Mouse (Mus musculus): ENCODE measurements around the gene Gm5936. TPM values are rescaled to one million over a fixed set of nuclear protein-coding genes. Genes with fewer than 3 reads are reported as not detected.
"Not testable (repeated sequence)": the region's sequence is repeated elsewhere in the genome, so short reads cannot be mapped to it uniquely, and the experiment has no call there.

The Gm5936 gene
- total RNA-seq (2021) = under 1 TPM in 1 of 2 experiments, not detected in 1; 0.33 TPM
- long read RNA-seq, experiment 1 = 0 reads
- long read RNA-seq, experiment 2 = 0 reads

DNA sequence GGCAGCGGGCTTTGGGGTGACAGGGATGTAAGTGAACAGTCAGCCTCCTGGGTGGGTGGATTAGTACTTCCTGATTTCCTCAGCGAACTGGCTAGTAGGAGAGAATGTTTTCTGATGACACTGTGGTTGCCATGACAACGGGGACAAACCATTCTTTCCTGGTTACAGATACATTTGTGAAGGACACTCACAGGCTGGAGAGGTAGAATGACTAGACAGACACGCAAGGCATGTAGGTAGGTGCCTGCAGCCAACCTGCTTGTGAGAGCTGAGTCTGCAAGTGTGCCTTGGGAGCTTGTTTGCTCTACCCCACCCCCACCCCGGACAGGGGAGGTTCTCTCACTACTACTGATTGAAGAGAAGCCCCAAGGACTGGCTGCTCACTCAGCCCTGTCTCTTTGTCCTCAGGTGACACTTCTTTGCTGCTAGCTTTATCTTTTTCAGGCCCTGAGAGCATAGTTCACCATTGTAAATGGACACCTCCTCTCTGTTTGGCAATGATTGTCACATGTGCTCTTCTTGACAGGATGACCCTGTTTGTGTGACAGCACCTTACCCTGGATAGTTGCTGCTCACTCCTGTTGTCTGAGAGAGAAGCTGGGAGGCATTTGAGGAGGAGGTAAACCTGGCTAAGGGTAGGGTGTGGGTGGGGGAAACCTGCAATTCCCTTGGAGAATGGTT, at the start of gene Gm5936:
Gene Gm5936 (plus strand): TSS at position 355 of the 681 bp plus-strand sequence.
- DNase-seq (ENCODE audit: low spot score in 2 of 2) = peak; percentile 9 to 60

DNA sequence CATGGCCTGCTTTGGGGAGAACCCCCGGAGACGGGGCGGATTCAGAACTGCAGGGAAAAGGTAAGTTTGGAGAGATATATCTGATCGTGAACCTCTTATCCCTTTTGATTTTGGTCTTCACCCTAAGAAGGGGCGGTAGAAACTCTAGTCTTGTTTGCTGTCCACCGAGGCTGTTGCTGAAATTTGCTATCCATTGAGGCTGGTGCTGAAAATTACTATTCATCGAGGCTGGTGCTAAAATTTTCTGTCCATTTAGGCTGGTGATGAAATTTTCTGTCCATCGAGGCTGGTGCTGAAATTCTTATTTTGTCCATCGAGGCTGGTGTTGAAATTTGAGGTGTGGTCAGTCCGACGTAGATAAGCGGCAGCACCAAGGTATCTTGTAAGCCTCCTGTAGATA, 19.1 kb downstream of the Gm5936 start:
- not testable (repeated sequence) for DNase-seq (ENCODE audit: low spot score in 2 of 2)

DNA sequence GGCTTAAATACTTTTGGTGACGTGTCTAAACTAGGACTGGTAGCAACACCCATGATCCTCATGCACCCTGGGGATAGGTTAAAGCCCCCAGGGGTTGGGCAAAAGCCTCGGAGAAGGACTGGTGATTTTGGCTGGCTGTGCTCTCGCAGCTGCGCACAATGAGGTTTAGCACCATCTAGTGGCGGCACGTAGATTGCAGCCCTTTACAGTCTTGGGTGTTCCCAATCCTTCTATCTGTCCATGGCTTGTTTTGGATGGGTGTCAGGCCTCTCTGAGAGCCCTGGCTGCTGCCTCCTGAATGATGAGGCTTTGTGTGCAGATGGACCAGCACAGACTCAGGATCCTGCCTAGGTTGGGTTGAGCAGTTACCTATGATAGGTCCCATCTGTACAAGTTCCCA, 43.1 kb downstream of the Gm5936 start:
- DNase-seq (ENCODE audit: low spot score in 2 of 2) = peak; percentile 6 to 68

Other genes with a start within 250 kb of the Gm5936 start
- gene Olfr1325, start 244.5 kb upstream of the Gm5936 start, total RNA-seq (2021) = not detected
- gene Gm5640, start 191.6 kb upstream of the Gm5936 start, total RNA-seq (2021) = under 1 TPM in 1 of 2 experiments, not detected in 1; 0.65 TPM
- gene Gm6890, start 96.3 kb upstream of the Gm5936 start, total RNA-seq (2021) = not detected
- gene Gab3, start 248.3 kb downstream of the Gm5936 start, total RNA-seq (2021) = 1 to 10 TPM; 1.8 to 2.1 TPM